Mouse (Mus musculus) spleen, postnatal 4 days (tissue): ENCODE data around the gene Frmd4b.
"Not testable (repeated sequence)": the region's sequence is repeated elsewhere in the genome, so short reads cannot be mapped to it uniquely, and the experiment has no call there.

ENCODE experiments used
- DNase-seq, 2 experiments: peaks; one replicate each; pipeline ENCODE4 v3.0.0; 2022; ENCODE audit warnings: low spot score in 2 of 2

The Frmd4b gene

DNA sequence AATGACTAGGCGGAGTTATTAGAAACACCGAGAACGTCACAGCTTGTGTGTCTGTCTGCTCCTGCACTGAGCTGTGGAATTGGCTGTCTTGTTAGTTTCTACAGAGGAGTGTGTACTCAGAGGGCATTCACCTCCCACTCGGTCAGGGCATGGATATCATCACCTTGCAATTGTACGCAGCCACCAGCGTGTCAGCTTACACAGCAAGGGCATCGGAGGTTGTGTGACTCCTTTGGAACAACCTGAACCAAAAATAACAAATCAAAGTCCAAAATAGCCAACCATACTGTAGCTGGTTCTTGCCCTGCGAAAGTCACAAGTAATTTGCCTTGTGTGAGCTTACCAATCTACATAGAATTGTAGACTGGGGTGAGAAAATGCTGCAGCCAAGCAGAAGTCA is 352.1 kb downstream of the Frmd4b start:
- DNase-seq: no peak

DNA sequence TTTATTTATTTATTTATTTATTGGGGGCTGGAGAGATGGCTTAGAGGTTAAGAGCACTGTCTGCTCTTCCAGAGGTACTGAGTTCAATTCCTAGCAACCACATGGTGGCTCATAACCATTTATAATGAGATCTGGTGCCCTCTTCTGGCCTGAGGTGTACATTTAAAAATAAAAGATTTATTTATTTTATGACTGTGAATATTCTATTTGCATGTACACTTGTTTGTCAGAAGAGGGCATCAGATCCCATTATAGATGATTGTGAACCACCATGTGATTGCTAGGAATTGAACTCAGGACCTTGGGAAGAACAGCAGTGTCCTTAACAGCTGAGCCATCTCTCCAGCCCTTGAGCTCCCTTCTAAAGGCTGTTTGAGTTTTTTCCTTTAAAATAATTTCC is 353.6 kb downstream of the Frmd4b start:
- DNase-seq: not testable (repeated sequence)

- no peak for DNase-seq
These were observed 355.1 kb downstream of the Frmd4b start for GRCm38 (mm10) chr6:97262229-97262628.

DNA sequence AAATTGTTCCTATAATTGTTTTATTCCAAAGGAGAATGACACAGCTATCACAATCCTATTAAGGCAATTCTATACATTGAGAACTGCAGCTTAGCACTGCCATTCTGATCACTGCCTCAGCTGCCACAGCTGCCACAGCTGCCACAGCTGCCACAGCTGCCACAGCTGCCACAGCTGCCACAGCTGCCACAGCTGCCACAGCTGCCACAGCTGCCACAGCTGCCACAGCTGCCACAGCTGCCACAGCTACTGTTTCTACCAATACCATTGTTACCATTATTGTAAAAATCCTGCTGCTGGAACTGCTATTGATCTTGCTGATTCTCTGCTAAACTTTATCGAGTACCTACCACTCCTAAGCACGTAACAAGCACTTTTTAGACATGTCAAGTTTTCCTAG is 357.4 kb downstream of the Frmd4b start:
- DNase-seq: not testable (repeated sequence)

- no peak for DNase-seq
These were observed 358.9 kb downstream of the Frmd4b start for GRCm38 (mm10) chr6:97258489-97258888.

- DNase-seq: no peak
These were observed 364.6 kb downstream of the Frmd4b start, which contains the start of gene Lmod3 for GRCm38 (mm10) chr6:97252711-97253221. Gene Lmod3, minus strand, starts transcription at chr6:97252759.

- no peak for DNase-seq
These were observed 365.3 kb downstream of the Frmd4b start for GRCm38 (mm10) chr6:97252086-97252485.

DNA sequence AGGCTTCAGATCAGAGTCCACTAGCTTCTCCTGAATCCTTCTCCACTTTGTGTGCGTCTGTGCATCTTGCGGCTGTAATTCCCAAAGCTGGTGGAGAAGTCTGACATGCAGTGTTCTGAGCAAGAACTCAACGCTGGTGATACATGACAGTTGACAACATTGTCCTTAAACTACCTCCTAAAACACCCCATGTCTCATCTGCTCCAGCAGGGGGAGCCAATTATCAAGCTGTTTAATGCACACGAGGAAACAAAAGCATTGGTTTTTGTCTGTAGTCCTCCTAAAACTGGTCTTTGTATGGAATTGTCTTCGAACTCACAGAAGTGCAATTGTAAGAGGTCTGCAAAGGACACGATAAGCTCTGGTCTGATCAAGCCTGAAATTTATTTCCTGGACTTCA is 366.4 kb downstream of the Frmd4b start:
- peak; percentile 28 to 66 for DNase-seq

DNA sequence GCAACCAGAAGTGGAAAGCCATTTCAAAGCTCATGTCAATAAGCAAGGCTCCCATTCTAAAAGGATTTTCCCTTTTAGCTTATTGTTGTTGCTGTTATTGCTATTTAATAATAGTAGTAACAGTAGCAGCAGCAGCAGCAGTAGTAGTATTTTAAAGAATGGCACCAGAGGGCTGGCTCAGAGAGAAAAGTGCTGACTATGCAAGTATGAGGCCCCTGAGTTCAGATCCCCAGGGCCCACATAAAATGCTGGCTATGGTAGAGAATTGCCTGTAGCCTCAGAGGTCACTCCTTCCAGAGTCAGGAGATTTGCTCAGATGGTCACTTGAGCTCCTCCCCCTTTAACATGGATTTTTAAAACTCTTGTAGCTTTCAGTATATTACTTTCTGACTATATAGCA is 372.1 kb downstream of the Frmd4b start:
- no peak for DNase-seq

DNA sequence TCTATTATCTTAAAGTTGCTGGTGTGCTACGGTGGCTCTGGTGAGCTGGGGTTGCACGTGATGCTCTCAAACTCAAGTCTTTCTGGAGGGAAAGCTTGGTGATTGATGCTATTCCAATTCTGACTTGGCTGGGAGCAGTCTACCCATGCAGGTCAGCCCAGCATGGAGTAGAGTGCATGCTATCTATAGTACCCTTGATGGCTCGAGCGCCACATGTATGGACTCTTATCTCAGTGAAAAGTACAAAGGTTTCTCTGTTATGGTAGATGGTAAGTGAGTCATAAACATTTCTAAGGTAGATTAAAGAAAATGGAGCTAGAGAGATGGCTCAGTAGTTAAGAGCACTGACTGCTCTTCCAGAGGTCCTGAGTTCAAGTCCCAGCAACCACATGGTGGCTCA is 374.8 kb downstream of the Frmd4b start:
- DNase-seq: no peak

DNA sequence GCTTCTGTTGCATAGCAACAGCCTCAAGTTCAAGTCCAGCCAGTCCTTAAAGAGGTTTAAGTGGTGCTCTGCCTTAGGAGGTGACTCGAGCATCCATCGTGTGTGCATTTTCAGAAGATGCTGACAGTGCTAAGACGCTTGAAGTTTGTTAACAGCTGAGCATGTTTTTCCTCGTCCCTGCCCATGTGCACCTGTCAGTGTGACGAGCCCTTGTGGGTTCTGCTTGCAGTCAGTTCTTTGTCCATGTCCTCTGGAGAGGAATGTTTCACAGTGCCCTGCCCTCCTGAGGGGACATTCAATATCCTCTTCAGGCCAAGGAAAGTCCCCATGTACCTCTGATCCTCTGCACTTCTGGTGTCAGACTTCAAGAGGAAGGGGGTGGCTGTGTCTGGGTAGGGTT is 377.2 kb downstream of the Frmd4b start:
- DNase-seq: no peak

- DNase-seq: no peak
These were observed 378.0 kb downstream of the Frmd4b start for GRCm38 (mm10) chr6:97239360-97239759.
